Mouse (Mus musculus) neural tube, embryonic 14.5 days (tissue): ENCODE data around the gene St3gal2. TPM values are rescaled to one million over a fixed set of nuclear protein-coding genes. Genes with fewer than 3 reads are reported as not detected.
"Not testable (repeated sequence)": the region's sequence is repeated elsewhere in the genome, so short reads cannot be mapped to it uniquely, and the experiment has no call there.

Experiments
- ATAC-seq: fragments of 200-750 bp; cut with Nextera tagmentation; 2 replicates; pipeline ENCODE4 v1.8.0; 2017; ENCODE audit warnings: low read depth, mild to moderate bottlenecking, moderate TSS enrichment, moderate library complexity
- H3K27ac ChIP-seq: fragments of 300-500 bp; sonication (generic); 2 replicates; pipeline ENCODE4 v1.5.1; 2014; ENCODE audit warnings: low read depth, mild to moderate bottlenecking, control low read depth, low read length, moderate library complexity, mixed read lengths
- H3K27me3 ChIP-seq: fragments of 300-500 bp; sonication (generic); 2 replicates; pipeline ENCODE4 v1.6.1; 2014; ENCODE audit warnings: low read length; ENCODE audit not compliant: control insufficient read depth, insufficient read depth
- H3K36me3 ChIP-seq: fragments of 300-500 bp; sonication (generic); 2 replicates; pipeline ENCODE4 v1.6.1; 2014; ENCODE audit warnings: low read length, mixed read lengths; ENCODE audit not compliant: control insufficient read depth, insufficient read depth
- H3K4me1 ChIP-seq: fragments of 300-500 bp; sonication (generic); 2 replicates; pipeline ENCODE4 v1.6.1; 2014; ENCODE audit warnings: low read length; ENCODE audit not compliant: control insufficient read depth, insufficient read depth
- H3K4me2 ChIP-seq: fragments of 300-500 bp; sonication (generic); 2 replicates; pipeline ENCODE4 v1.6.1; 2014; ENCODE audit warnings: mild to moderate bottlenecking, low read depth, low read length, control low read depth
- H3K4me3 ChIP-seq: fragments of 300-500 bp; sonication (generic); 2 replicates; pipeline ENCODE4 v1.5.1; 2014; ENCODE audit warnings: low read depth, low read length, control low read depth, mixed read lengths
- H3K9ac ChIP-seq: fragments of 300-500 bp; sonication (generic); replicated peaks from 2 replicates; pipeline ENCODE4 v1.6.1; 2014; ENCODE audit warnings: low read depth, mild to moderate bottlenecking, control low read depth, low read length, mixed read lengths
- H3K9me3 ChIP-seq: fragments of 300-500 bp; sonication (generic); 2 replicates; pipeline ENCODE4 v1.6.1; 2016; ENCODE audit warnings: low read length; ENCODE audit not compliant: control insufficient read depth
- WGBS: fragments of 180-500 bp; shearing (Covaris S2); extraction: QIAGEN DNeasy Blood & Tissue Kit; methylation state at CpG from one replicate; pipeline ENCODE4 v1.1.7; 2014; 5-methylcytosine and 5-hydroxymethylcytosine counted together
- polyA plus RNA-seq: library from polyadenylated mRNA; unstranded; fragments of >200 nt; fragmentation: Nextera tagmentation; extraction: Ambion mirVana; gene quantifications from 2 replicates; pipeline ENCODE4 v1.2.1, GENCODE M21; 2014

Gene St3gal2
- polyA plus RNA-seq, 1 experiment from 2014 or later: 12.7 TPM

DNA sequence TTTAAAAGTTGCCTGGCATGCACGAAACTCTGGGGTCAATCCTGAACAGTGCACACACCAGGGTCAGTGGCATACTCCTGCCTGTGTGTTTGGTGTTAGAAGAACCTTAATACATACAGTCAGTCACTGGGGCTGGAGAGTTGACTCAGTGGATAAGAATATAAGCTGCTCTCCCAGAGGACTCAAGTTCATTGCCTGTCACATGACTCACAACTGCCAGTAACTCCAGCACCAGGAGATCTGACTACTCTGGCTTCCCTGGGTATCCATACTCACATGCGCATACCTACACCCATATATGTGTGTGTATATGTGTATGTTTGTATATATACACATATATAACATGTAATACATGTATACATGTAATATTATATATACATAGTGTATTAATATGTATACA, 43.3 kb downstream of the St3gal2 start:
- Histone ChIP-seq H3K4me3 (no peak overlapping the region), H3K9me3 (no peaks in the 10 kb centered on the region), H3K9ac (no peak overlapping the region), H3K27ac (no peak overlapping the region), H3K36me3 (peaks cover 21% of the 10 kb centered on the region), H3K4me1 (no peaks in the 10 kb centered on the region), H3K4me2 (no peak overlapping the region), H3K27me3 (no peaks in the 10 kb centered on the region)
- no peak for ATAC-seq
- 97% methylated on average over 2 of the region's 2 CpGs for WGBS

DNA sequence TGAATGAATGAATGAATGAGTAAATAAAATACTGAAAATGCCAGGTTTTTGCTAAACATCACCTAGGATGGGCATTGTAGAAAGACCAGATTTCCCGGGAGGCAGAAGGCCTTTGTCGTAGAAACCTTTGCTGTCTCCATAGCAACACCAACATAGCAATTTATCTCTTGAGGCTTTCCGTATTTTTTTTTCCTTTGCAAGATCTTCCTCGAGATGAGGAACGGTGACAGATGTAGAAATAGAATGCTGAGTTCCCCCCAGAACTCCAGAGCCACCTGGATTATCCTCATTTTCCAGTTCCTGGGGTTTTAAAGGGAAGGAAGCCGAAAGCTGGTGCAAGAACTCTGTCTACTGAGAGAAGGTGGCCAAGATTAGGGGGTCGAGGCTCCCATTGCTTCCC, 44.9 kb downstream of the St3gal2 start:
- no peak overlapping the region for H3K4me2 ChIP-seq
- 64% methylated on average over 7 of the region's 7 CpGs for WGBS
- H3K9ac ChIP-seq: no peak overlapping the region
- H3K9me3 ChIP-seq: no peaks in the 10 kb centered on the region
- H3K4me3 ChIP-seq: no peak overlapping the region
- peaks cover 21% of the 10 kb centered on the region for H3K36me3 ChIP-seq
- H3K27me3 ChIP-seq: no peaks in the 10 kb centered on the region
- no peak overlapping the region for H3K27ac ChIP-seq
- H3K4me1 ChIP-seq: 0 out of 2 replicates have a peak, but pooled peaks cover under 1% of the 10 kb centered on the region
- ATAC-seq: no peak

DNA sequence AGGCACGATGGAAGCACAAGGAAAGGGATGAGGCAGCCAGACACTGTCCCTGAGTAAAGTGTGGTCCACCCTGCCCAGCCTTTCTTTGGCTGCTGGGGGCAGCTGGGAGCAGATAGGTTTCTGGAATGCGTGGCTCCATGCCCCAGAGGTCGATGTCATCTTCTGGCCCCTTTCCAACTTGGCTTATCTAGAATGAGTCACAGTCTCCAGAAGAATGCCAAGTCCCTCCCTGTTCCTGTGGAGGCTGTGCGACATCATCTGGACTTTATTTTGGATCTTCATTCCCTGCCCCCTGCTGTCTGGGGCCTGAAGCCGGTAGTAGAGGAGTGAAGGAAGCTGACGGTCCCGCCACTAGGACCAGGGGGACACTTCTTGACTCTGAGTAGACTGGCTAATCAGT, 45.9 kb downstream of the St3gal2 start:
- Histone ChIP-seq H3K9ac (no peak overlapping the region), H3K4me1 (peaks cover 3% of the 10 kb centered on the region; the same call in 1 of the 2 replicates), H3K4me3 (no peak overlapping the region), H3K9me3 (no peaks in the 10 kb centered on the region), H3K27ac (no peak overlapping the region), H3K4me2 (no peak overlapping the region), H3K27me3 (no peaks in the 10 kb centered on the region), H3K36me3 (peaks cover 17% of the 10 kb centered on the region)
- ATAC-seq: no peak
- WGBS: 66% methylated on average over 7 of the region's 7 CpGs

DNA sequence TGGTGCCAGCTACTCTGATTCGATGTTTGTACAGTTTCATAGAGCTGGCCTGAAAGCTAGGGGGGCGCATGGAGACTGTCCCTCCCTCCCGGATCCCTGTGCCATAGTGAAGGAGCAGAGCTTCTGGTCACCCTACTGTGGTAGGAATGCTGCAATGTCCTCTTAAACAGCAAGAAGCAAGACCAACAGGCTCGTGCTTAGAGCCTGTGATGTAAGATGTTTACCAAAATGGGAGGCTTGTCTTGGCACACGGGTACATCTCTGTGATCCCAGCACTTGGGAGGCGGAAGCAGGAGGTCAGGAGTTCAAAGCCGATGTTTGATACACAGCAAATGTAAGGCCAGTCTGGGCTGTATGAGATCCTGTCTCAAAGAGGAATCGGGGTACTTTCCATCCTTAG, 46.9 kb downstream of the St3gal2 start:
- 89% methylated on average over 8 of the region's 8 CpGs for WGBS
- no peak overlapping the region for H3K4me2 ChIP-seq
- H3K9me3 ChIP-seq: no peaks in the 10 kb centered on the region
- H3K27ac ChIP-seq: no peak overlapping the region
- no peak overlapping the region for H3K9ac ChIP-seq
- H3K36me3 ChIP-seq: peaks cover 17% of the 10 kb centered on the region
- H3K4me3 ChIP-seq: no peak overlapping the region
- ATAC-seq: no peak
- H3K27me3 ChIP-seq: no peaks in the 10 kb centered on the region
- H3K4me1 ChIP-seq: peaks cover 7% of the 10 kb centered on the region; the same call in 1 of the 2 replicates

DNA sequence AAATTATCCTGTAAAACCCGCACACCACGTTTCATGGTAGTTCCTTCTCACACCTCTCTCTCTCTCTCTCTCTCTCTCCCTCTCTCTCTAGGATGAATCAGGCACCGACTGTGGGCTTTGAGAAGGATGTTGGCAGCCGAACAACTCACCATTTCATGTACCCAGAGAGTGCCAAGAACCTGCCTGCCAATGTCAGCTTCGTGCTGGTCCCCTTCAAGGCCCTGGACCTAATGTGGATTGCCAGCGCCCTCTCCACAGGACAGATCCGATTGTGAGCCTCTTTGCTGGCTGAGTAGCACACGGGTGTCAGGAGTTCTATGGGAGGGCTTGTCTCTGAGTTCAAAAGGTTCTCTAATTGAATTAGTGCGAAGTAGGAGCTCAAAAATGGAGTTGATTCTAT, 47.6 kb downstream of the St3gal2 start:
- Histone ChIP-seq H3K27me3 (no peaks in the 10 kb centered on the region), H3K9me3 (no peaks in the 10 kb centered on the region), H3K27ac (no peak overlapping the region), H3K4me2 (no peak overlapping the region), H3K4me1 (peaks cover 7% of the 10 kb centered on the region; the same call in 1 of the 2 replicates), H3K36me3 (peaks cover 13% of the 10 kb centered on the region), H3K4me3 (no peak overlapping the region), H3K9ac (no peak overlapping the region)
- 83% methylated on average over 9 of the region's 9 CpGs for WGBS
- ATAC-seq: no peak

DNA sequence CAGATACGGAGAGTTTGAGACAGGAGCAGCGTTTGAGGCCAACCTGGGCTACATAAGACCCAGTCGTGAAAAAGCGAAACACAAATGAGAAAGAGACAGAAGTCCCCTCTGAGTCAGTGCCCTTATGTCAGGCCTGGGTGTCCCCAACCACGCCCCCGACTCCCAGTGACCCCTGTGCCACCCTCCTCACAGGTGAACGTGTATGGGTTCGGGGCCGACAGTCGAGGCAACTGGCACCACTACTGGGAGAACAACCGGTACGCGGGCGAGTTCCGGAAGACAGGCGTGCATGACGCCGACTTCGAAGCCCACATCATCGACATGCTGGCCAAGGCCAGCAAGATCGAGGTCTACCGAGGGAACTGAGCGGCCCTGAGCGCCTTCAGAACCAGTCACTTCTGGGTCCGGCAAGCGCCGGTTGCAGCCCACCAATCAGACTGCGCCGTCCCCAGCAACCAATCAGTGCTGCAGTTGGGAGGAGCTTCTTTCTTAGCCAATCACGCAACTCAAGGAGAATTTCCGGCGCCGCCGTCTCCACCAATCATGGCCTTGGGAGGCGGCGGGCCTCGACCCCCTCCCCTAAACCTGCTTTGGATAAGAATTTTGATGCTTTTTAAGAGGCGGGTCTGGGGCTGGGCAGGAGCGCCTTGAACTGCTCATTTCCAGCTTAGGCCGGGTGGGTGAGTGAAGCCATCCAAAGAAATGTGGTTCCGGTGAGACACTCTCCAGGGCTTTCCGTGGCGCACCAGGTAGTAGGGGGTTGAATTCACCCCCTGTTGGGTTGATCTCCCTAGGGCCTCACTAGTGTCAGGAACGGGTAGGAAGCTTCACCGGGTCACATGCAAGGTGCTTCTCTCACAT, 50.4 kb downstream of the St3gal2 start:
- peak overlapping the region; percentile 72 for H3K9ac ChIP-seq
- ATAC-seq: peak; percentile 98
- H3K4me3 ChIP-seq: peak overlapping the region; percentile 43
- no peaks in the 10 kb centered on the region for H3K9me3 ChIP-seq
- H3K36me3 ChIP-seq: peaks cover 9% of the 10 kb centered on the region
- H3K4me2 ChIP-seq: peak overlapping the region; percentile 73
- WGBS: 6% methylated on average over 45 of the region's 45 CpGs
- H3K27ac ChIP-seq: 0 out of 2 replicates have a peak overlapping the region, but pooled peaks have one; percentile 34
- no peaks in the 10 kb centered on the region for H3K27me3 ChIP-seq
- peaks cover 7% of the 10 kb centered on the region; the same call in 1 of the 2 replicates for H3K4me1 ChIP-seq

DNA sequence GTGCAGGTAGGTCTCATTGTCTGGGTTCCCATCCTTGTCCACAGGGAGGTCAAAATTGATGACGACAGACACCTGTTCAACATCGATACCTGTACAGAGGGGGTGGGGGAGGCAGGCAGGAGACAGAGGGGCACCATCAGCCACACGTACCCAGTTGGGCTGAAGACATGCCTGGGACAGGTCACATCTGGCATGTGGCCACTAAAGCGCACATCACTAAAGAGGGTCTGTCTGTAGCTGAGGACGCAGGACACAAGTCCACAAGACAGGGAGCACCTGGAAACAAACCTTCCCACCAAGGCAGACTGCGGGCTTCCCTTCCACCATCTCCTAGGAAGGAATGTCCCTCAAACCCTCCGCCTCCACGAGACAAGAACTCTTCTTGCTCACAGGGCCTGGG, 56.8 kb downstream of the St3gal2 start:
- not testable (repeated sequence) for H3K9me3 ChIP-seq, H3K4me2 ChIP-seq, H3K27me3 ChIP-seq, H3K27ac ChIP-seq, ATAC-seq, H3K4me3 ChIP-seq, H3K9ac ChIP-seq, H3K4me1 ChIP-seq
- peaks cover 34% of the 10 kb centered on the region for H3K36me3 ChIP-seq
- WGBS: 89% methylated on average over 8 of the region's 8 CpGs

DNA sequence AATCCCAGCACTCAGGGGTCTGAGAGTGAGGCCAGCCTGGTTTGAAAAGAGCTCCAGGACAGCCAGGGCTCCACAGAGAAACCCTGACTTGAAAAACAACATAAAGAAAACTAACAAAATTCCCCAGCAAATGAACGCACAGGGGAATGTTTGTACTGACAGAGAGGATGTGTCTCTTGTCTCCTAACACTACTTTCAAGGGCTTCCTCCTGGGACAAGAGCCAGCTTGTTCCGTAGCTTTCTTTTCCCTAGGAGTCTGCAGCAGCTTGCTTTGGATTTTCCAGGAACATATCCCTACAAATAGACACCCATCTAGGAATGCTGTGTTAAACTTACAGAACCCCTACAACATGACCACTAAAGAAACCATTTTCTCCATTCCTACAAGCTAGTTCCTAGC, 58.3 kb downstream of the St3gal2 start:
- not testable (repeated sequence) for H3K4me3 ChIP-seq, H3K4me1 ChIP-seq, H3K9me3 ChIP-seq, H3K9ac ChIP-seq, H3K4me2 ChIP-seq, ATAC-seq, H3K27ac ChIP-seq, H3K27me3 ChIP-seq
- peaks cover 47% of the 10 kb centered on the region for H3K36me3 ChIP-seq
- 91% methylated on average over 2 of the region's 2 CpGs for WGBS

DNA sequence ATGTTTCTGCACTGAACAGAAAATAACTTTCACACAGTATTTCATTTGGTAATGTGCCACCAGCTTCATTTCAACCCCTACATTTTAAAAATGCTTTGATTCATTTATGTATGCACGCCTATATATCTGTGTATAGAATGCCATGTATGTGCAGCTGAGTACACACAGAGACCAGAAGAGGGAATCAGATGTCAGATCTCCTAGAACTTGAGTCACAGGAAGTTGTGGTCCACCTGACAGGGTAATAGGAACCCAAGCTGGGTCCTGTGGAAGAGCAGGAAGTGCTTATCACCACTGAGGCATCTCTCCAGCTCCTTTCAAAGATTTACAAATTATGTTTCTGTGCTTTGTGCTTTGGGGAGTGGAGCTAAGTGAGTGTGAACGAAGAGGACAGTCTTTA, 61.6 kb downstream of the St3gal2 start:
- Histone ChIP-seq H3K27me3 (no peaks in the 10 kb centered on the region), H3K27ac (no peak overlapping the region), H3K36me3 (peaks cover 59% of the 10 kb centered on the region), H3K4me1 (no peaks in the 10 kb centered on the region), H3K4me2 (no peak overlapping the region), H3K9ac (no peak overlapping the region), H3K4me3 (no peak overlapping the region), H3K9me3 (no peaks in the 10 kb centered on the region)
- no peak for ATAC-seq
- 91% methylated on average over 2 of the region's 2 CpGs for WGBS
